In genomic region chr11:121615961-121616485, GRCm38 (mm10) we compare ENCODE assay signal across 29 mouse cellular contexts. TPM values are rescaled to one million over a fixed set of nuclear protein-coding genes. Genes with fewer than 3 reads are reported as not detected.
DNase-seq lines count a peak whose midpoint lies in the region; ATAC-seq lines count a peak whose summit lies in the region.
"Had no signal": no experiment of that assay in that cellular context is flagged by ENCODE, and none has a peak within 500 bp of the region (broad histone marks: within the 10 kb centered on the region; RNA-seq: fewer than 3 reads in every experiment).

No protein-coding gene starts in this region.

- DNase-seq in kidney, postnatal 14 days: peak; percentile 24
- DNase-seq in kidney, postnatal 25 days: no peak
- no peak for DNase-seq in liver, embryonic 11.5 days (ENCODE audit: low spot score)
- DNase-seq: adrenal gland, postnatal 25 days; B cell, adult 2 months; cerebellum, adult 11-12 months; cerebellum, adult 8-10 months; cerebellum, postnatal 10 days; cerebellum, postnatal 36 days; embryo, embryonic 11 days; gastrocnemius, postnatal 25 days; heart, adult 18-20 months; heart, postnatal 36 days had no signal

- peak; percentile 7; the same call in 1 of the 2 replicates for ATAC-seq in intestine, embryonic 16.5 days
- no peak for ATAC-seq in intestine, embryonic 15.5 days
- ATAC-seq in liver, embryonic 16.5 days (ENCODE audit: low read depth): peak; percentile 27
- no peak for ATAC-seq in liver, embryonic 11.5 days (replicated peaks; ENCODE audit: low FRiP score)
- ATAC-seq: forebrain, embryonic 15.5 days; hindbrain, embryonic 16.5 days; Patski had no signal

- H3K4me1 ChIP-seq in intestine, embryonic 16.5 days (ENCODE audit: control insufficient read depth, insufficient read depth, low read length): 0 out of 2 replicates have a peak, but pooled peaks cover 4% of the 10 kb centered on the region
- H3K4me1 ChIP-seq in intestine, embryonic 15.5 days (replicated peaks): no peaks in the 10 kb centered on the region
- H3K4me1 ChIP-seq in liver, embryonic 16.5 days (ENCODE audit: control insufficient read depth, low read depth, low read length): no peaks in the 10 kb centered on the region
- no peaks in the 10 kb centered on the region for H3K4me1 ChIP-seq in liver, embryonic 11.5 days (replicated peaks; ENCODE audit: control insufficient read depth, insufficient read depth, low read length)
- H3K4me1 ChIP-seq: embryonic facial prominence, embryonic 10.5 days; embryonic facial prominence, embryonic 13.5 days; forebrain, embryonic 12.5 days; forebrain, embryonic 15.5 days; heart, embryonic 15.5 days; hindbrain, embryonic 10.5 days; hindbrain, embryonic 13.5 days had no signal

- no peaks in the 10 kb centered on the region for H3K9me3 ChIP-seq in intestine, embryonic 16.5 days (ENCODE audit: control insufficient read depth, low read length)
- no peaks in the 10 kb centered on the region for H3K9me3 ChIP-seq in intestine, embryonic 15.5 days
- no peaks in the 10 kb centered on the region for H3K9me3 ChIP-seq in liver, embryonic 16.5 days (replicated peaks; ENCODE audit: control insufficient read depth, low read length)
- H3K9me3 ChIP-seq in liver, embryonic 11.5 days (ENCODE audit: control insufficient read depth, low read length): peaks cover 2% of the 10 kb centered on the region; the same call in 1 of the 2 replicates
- H3K9me3 ChIP-seq: embryonic facial prominence, embryonic 13.5 days; forebrain, embryonic 12.5 days; forebrain, embryonic 15.5 days; G1E; heart, embryonic 15.5 days; hindbrain, embryonic 10.5 days; hindbrain, embryonic 13.5 days had no signal

- H3K27me3 ChIP-seq in intestine, embryonic 16.5 days (replicated peaks; ENCODE audit: control insufficient read depth, insufficient read depth, low read length): no peaks in the 10 kb centered on the region
- H3K27me3 ChIP-seq in intestine, embryonic 15.5 days (replicated peaks): no peaks in the 10 kb centered on the region
- no peaks in the 10 kb centered on the region for H3K27me3 ChIP-seq in liver, embryonic 16.5 days (ENCODE audit: control insufficient read depth, insufficient read depth, low read depth, low read length)
- H3K27me3 ChIP-seq in liver, embryonic 11.5 days (replicated peaks; ENCODE audit: control insufficient read depth, insufficient read depth, low read length): no peaks in the 10 kb centered on the region
- H3K27me3 ChIP-seq: CH12.LX; embryonic facial prominence, embryonic 13.5 days; forebrain, embryonic 12.5 days; forebrain, embryonic 15.5 days; heart, embryonic 12.5 days; heart, embryonic 15.5 days; hindbrain, embryonic 13.5 days; Patski had no signal

- 69% methylated on average over 3 of the region's 3 CpGs for WGBS in intestine, embryonic 16.5 days
- 60% methylated on average over 3 of the region's 3 CpGs for WGBS in intestine, embryonic 15.5 days
- 71% methylated on average over 3 of the region's 3 CpGs for WGBS in liver, embryonic 16.5 days (ENCODE audit: insufficient replicate concordance)
- WGBS in liver, embryonic 11.5 days: 71% methylated on average over 3 of the region's 3 CpGs

- H3K4me2 ChIP-seq in intestine, embryonic 16.5 days (ENCODE audit: low read depth, low read length): no peak overlapping the region
- H3K4me2 ChIP-seq in intestine, embryonic 15.5 days (replicated peaks): no peak overlapping the region
- H3K4me2 ChIP-seq in liver, embryonic 16.5 days (ENCODE audit: low read depth, low read length): no peak overlapping the region
- H3K4me2 ChIP-seq in liver, embryonic 11.5 days: no peak overlapping the region
- H3K4me2 ChIP-seq: embryonic facial prominence, embryonic 13.5 days; forebrain, embryonic 12.5 days; forebrain, embryonic 15.5 days; heart, embryonic 12.5 days; heart, embryonic 15.5 days; hindbrain, embryonic 13.5 days had no signal

- H3K27ac ChIP-seq in intestine, embryonic 16.5 days (ENCODE audit: low read length): no peak overlapping the region
- no peak overlapping the region for H3K27ac ChIP-seq in intestine, embryonic 15.5 days
- no peak overlapping the region for H3K27ac ChIP-seq in liver, embryonic 16.5 days (ENCODE audit: low read length)
- H3K27ac ChIP-seq in liver, embryonic 11.5 days (ENCODE audit: low read depth, low read length): no peak overlapping the region
- H3K27ac ChIP-seq: embryonic facial prominence, embryonic 10.5 days; embryonic facial prominence, embryonic 13.5 days; forebrain, embryonic 12.5 days; forebrain, embryonic 15.5 days; heart, embryonic 15.5 days; hindbrain, embryonic 10.5 days; hindbrain, embryonic 13.5 days had no signal

- no peak overlapping the region for H3K9ac ChIP-seq in intestine, embryonic 16.5 days (ENCODE audit: low read depth, low read length)
- no peak overlapping the region for H3K9ac ChIP-seq in intestine, embryonic 15.5 days
- no peak overlapping the region for H3K9ac ChIP-seq in liver, embryonic 16.5 days (ENCODE audit: low read depth, low read length)
- H3K9ac ChIP-seq in liver, embryonic 11.5 days (ENCODE audit: low read depth, low read length): no peak overlapping the region
- H3K9ac ChIP-seq: embryonic facial prominence, embryonic 13.5 days; forebrain, embryonic 12.5 days; forebrain, embryonic 15.5 days; heart, embryonic 15.5 days; hindbrain, embryonic 13.5 days had no signal

- no peak overlapping the region for H3K4me3 ChIP-seq in intestine, embryonic 16.5 days (ENCODE audit: low read length)
- no peak overlapping the region for H3K4me3 ChIP-seq in intestine, embryonic 15.5 days (replicated peaks)
- no peak overlapping the region for H3K4me3 ChIP-seq in liver, embryonic 16.5 days (ENCODE audit: low read depth, low read length)
- no peak overlapping the region for H3K4me3 ChIP-seq in liver, embryonic 11.5 days (ENCODE audit: low read depth, low read length)
- H3K4me3 ChIP-seq: embryonic facial prominence, embryonic 10.5 days; embryonic facial prominence, embryonic 13.5 days; erythroblast, embryonic 14.5 days; forebrain, embryonic 12.5 days; forebrain, embryonic 15.5 days; heart, embryonic 12.5 days; heart, embryonic 15.5 days; hindbrain, embryonic 10.5 days; hindbrain, embryonic 13.5 days had no signal

- H3K36me3 ChIP-seq in intestine, embryonic 16.5 days (ENCODE audit: control insufficient read depth, insufficient read depth, low read length): peaks cover 17% of the 10 kb centered on the region
- peaks cover 20% of the 10 kb centered on the region for H3K36me3 ChIP-seq in intestine, embryonic 15.5 days
- H3K36me3 ChIP-seq in liver, embryonic 16.5 days (ENCODE audit: control insufficient read depth, insufficient read depth): peaks cover 22% of the 10 kb centered on the region
- H3K36me3 ChIP-seq in liver, embryonic 11.5 days (ENCODE audit: control insufficient read depth, insufficient read depth, low read length): peaks cover 16% of the 10 kb centered on the region

RNA-seq across cellular contexts. Expression of gene B3gntl1, which starts 56.9 kb away (rescaled TPM):
- 6.8 and 7.2 TPM in 2 replicates for polyA plus RNA-seq in intestine, embryonic 16.5 days (2015; fragmentation: Nextera tagmentation; extraction: Ambion mirVana)
- 7.3 and 8.0 TPM in 2 replicates for polyA plus RNA-seq in intestine, embryonic 15.5 days (2015; fragmentation: Nextera tagmentation; extraction: Ambion mirVana)
- 1.2 and 1.8 TPM in 2 replicates for polyA plus RNA-seq in liver, embryonic 16.5 days (2015; fragmentation: Nextera tagmentation; extraction: Ambion mirVana)
- polyA plus RNA-seq in liver, embryonic 11.5 days (2014; fragmentation: Nextera tagmentation; extraction: Ambion mirVana): 3.6 and 5.9 TPM in 2 replicates
- polyA plus RNA-seq: erythroblast, embryonic 14.5 days had no signal

Comparison
In these comparisons a context has a peak if more than half of its experiments do, and no peak if none do; other contexts are left out.
1. ATAC-seq: peak in intestine, embryonic 16.5 days (single experiment) and liver, embryonic 16.5 days (single experiment); none in intestine, embryonic 15.5 days (single experiment) and liver, embryonic 11.5 days (single experiment).